Mouse (Mus musculus) midbrain, embryonic 13.5 days (tissue): Measurements from ENCODE around the gene Gas7. TPM values are rescaled to one million over a fixed set of nuclear protein-coding genes. Genes with fewer than 3 reads are reported as not detected.

ENCODE experiments used
- ATAC-seq: fragments of 200-750 bp; cut with Nextera tagmentation; 2 replicates; pipeline ENCODE4 v1.8.0; 2017; ENCODE audit warnings: mild to moderate bottlenecking, moderate TSS enrichment, moderate library complexity
- H3K27ac ChIP-seq: fragments of 300-500 bp; sonication (generic); 2 replicates; pipeline ENCODE4 v1.5.1; 2015; ENCODE audit warnings: inconsistent platforms, mild to moderate bottlenecking, moderate library complexity
- H3K27me3 ChIP-seq: fragments of 300-500 bp; sonication (generic); 2 replicates; pipeline ENCODE4 v1.6.1; 2015; ENCODE audit warnings: mild to moderate bottlenecking, inconsistent platforms
- H3K36me3 ChIP-seq: fragments of 300-500 bp; sonication (generic); 2 replicates; pipeline ENCODE4 v1.6.1; 2015; ENCODE audit warnings: mild to moderate bottlenecking, inconsistent platforms
- H3K4me1 ChIP-seq: fragments of 300-500 bp; sonication (generic); replicated peaks from 2 replicates; pipeline ENCODE4 v1.6.1; 2015; ENCODE audit warnings: inconsistent platforms
- H3K4me2 ChIP-seq: fragments of 300-500 bp; sonication (generic); replicated peaks from 2 replicates; pipeline ENCODE4 v1.6.1; 2015; ENCODE audit warnings: moderate library complexity, mild to moderate bottlenecking, inconsistent platforms
- H3K4me3 ChIP-seq: fragments of 300-500 bp; sonication (generic); replicated peaks from 2 replicates; pipeline ENCODE4 v1.5.1; 2015; ENCODE audit warnings: mild to moderate bottlenecking, inconsistent platforms
- H3K9ac ChIP-seq: fragments of 300-500 bp; sonication (generic); replicated peaks from 2 replicates; pipeline ENCODE4 v1.6.1; 2015; ENCODE audit warnings: mild to moderate bottlenecking, inconsistent platforms
- H3K9me3 ChIP-seq: fragments of 300-500 bp; sonication (generic); 2 replicates; pipeline ENCODE4 v1.6.1; 2016; ENCODE audit warnings: mild to moderate bottlenecking, inconsistent platforms
- WGBS: fragments of 180-500 bp; shearing (Covaris S2); methylation state at CpG from one replicate; pipeline ENCODE4 v1.1.7; 2015; 5-methylcytosine and 5-hydroxymethylcytosine counted together
- polyA plus RNA-seq: library from polyadenylated mRNA; unstranded; fragments of >200 nt; fragmentation: Nextera tagmentation; extraction: Ambion mirVana; gene quantifications from 2 replicates; pipeline ENCODE4 v1.2.1, GENCODE M21; 2015

Gas7 gene
- polyA plus RNA-seq, 1 experiment from 2014 or later: 11.9 TPM

DNA sequence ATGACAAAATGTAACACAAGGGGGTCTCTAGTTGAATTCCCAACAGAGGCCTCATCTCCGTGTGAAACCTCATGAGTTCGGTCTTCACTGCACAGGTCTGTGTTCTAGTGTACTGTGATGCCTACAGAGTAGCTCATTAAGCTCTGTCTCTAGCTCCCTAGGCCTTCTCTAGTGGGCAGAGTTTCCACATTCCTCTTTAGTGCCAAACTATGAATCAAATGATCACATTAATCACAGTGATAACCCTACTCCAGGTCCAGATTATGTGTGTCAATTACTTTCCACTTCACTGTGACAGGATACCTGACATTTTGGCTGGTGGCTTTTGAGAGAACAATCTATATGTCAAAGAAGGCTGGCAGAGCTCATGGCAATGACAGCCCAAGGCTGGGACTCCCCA lies 44.9 kb downstream of the Gas7 start:
- H3K4me1 ChIP-seq: no peaks in the 10 kb centered on the region

GRCm38 (mm10) chr11:67501468-67502244 lies 46.4 kb downstream of the Gas7 start:
- 80% methylated on average over 7 of the region's 7 CpGs for WGBS
- Histone ChIP-seq H3K27ac (no peak overlapping the region), H3K9ac (no peak overlapping the region), H3K36me3 (no peaks in the 10 kb centered on the region), H3K27me3 (no peaks in the 10 kb centered on the region), H3K4me2 (no peak overlapping the region), H3K4me1 (no peaks in the 10 kb centered on the region), H3K4me3 (no peak overlapping the region), H3K9me3 (no peaks in the 10 kb centered on the region)
- ATAC-seq: no peak

More for the DNA sequence above, 44.9 kb downstream of the Gas7 start:
- Histone ChIP-seq H3K4me3 (no peak overlapping the region), H3K4me2 (no peak overlapping the region), H3K9me3 (no peaks in the 10 kb centered on the region), H3K36me3 (no peaks in the 10 kb centered on the region), H3K27me3 (no peaks in the 10 kb centered on the region), H3K9ac (no peak overlapping the region), H3K27ac (no peak overlapping the region)
- WGBS: 89% methylated on average over 2 of the region's 2 CpGs
- ATAC-seq: no peak

- no peak overlapping the region for H3K4me2 ChIP-seq
- no peaks in the 10 kb centered on the region for H3K4me1 ChIP-seq
- WGBS: 73% methylated on average over 1 of the region's 1 CpGs
- H3K4me3 ChIP-seq: no peak overlapping the region
- H3K9ac ChIP-seq: no peak overlapping the region
- no peaks in the 10 kb centered on the region for H3K27me3 ChIP-seq
- no peak overlapping the region for H3K27ac ChIP-seq
- no peak for ATAC-seq
- no peaks in the 10 kb centered on the region for H3K9me3 ChIP-seq
- H3K36me3 ChIP-seq: no peaks in the 10 kb centered on the region
These were observed 54.1 kb downstream of the Gas7 start for GRCm38 (mm10) chr11:67509219-67509876.

GRCm38 (mm10) chr11:67510831-67511230 lies 55.6 kb downstream of the Gas7 start:
- H3K27me3 ChIP-seq: no peaks in the 10 kb centered on the region
- no peak for ATAC-seq
- no peak overlapping the region for H3K4me2 ChIP-seq
- H3K9ac ChIP-seq: no peak overlapping the region
- H3K9me3 ChIP-seq: no peaks in the 10 kb centered on the region
- H3K4me1 ChIP-seq: no peaks in the 10 kb centered on the region
- WGBS: 89% methylated on average over 4 of the region's 4 CpGs
- H3K4me3 ChIP-seq: no peak overlapping the region
- no peaks in the 10 kb centered on the region for H3K36me3 ChIP-seq
- no peak overlapping the region for H3K27ac ChIP-seq

- no peaks in the 10 kb centered on the region for H3K9me3 ChIP-seq
- H3K4me1 ChIP-seq: no peaks in the 10 kb centered on the region
- no peak overlapping the region for H3K4me3 ChIP-seq
- H3K4me2 ChIP-seq: no peak overlapping the region
- no peaks in the 10 kb centered on the region for H3K27me3 ChIP-seq
- no peak overlapping the region for H3K27ac ChIP-seq
- H3K9ac ChIP-seq: no peak overlapping the region
- WGBS: 91% methylated on average over 4 of the region's 4 CpGs
- no peaks in the 10 kb centered on the region for H3K36me3 ChIP-seq
- ATAC-seq: no peak
These were observed 57.8 kb downstream of the Gas7 start for GRCm38 (mm10) chr11:67513001-67513400.

GRCm38 (mm10) chr11:67514401-67514800 lies 59.2 kb downstream of the Gas7 start:
- no peak overlapping the region for H3K9ac ChIP-seq
- H3K27ac ChIP-seq: no peak overlapping the region
- no peaks in the 10 kb centered on the region for H3K36me3 ChIP-seq
- WGBS: 88% methylated on average over 8 of the region's 8 CpGs
- H3K27me3 ChIP-seq: no peaks in the 10 kb centered on the region
- no peaks in the 10 kb centered on the region for H3K9me3 ChIP-seq
- H3K4me2 ChIP-seq: no peak overlapping the region
- no peak overlapping the region for H3K4me3 ChIP-seq
- no peak for ATAC-seq
- H3K4me1 ChIP-seq: no peaks in the 10 kb centered on the region

GRCm38 (mm10) chr11:67515020-67515911 lies 60.0 kb downstream of the Gas7 start:
- no peak overlapping the region for H3K4me3 ChIP-seq
- WGBS: 55% methylated on average over 5 of the region's 5 CpGs

GRCm38 (mm10) chr11:67515912-67516305 lies 60.7 kb downstream of the Gas7 start:
- H3K4me1 ChIP-seq: no peaks in the 10 kb centered on the region
- no peak overlapping the region for H3K9ac ChIP-seq
- no peaks in the 10 kb centered on the region for H3K36me3 ChIP-seq
- no peak overlapping the region for H3K4me3 ChIP-seq
- H3K27me3 ChIP-seq: no peaks in the 10 kb centered on the region
- H3K27ac ChIP-seq: no peak overlapping the region
- H3K4me2 ChIP-seq: no peak overlapping the region
- WGBS: 83% methylated on average over 3 of the region's 3 CpGs
- ATAC-seq: no peak
- no peaks in the 10 kb centered on the region for H3K9me3 ChIP-seq

More at GRCm38 (mm10) chr11:67515020-67515911, 60.0 kb downstream of the Gas7 start:
- Histone ChIP-seq H3K27me3 (no peaks in the 10 kb centered on the region), H3K36me3 (no peaks in the 10 kb centered on the region), H3K4me2 (no peak overlapping the region), H3K9me3 (no peaks in the 10 kb centered on the region), H3K9ac (no peak overlapping the region), H3K4me1 (no peaks in the 10 kb centered on the region), H3K27ac (no peak overlapping the region)
- no peak for ATAC-seq

- H3K4me1 ChIP-seq: no peaks in the 10 kb centered on the region
- no peaks in the 10 kb centered on the region for H3K9me3 ChIP-seq
- no peak overlapping the region for H3K4me3 ChIP-seq
- ATAC-seq: no peak
- no peak overlapping the region for H3K9ac ChIP-seq
- no peaks in the 10 kb centered on the region for H3K27me3 ChIP-seq
- no peak overlapping the region for H3K27ac ChIP-seq
- H3K4me2 ChIP-seq: no peak overlapping the region
- no peaks in the 10 kb centered on the region for H3K36me3 ChIP-seq
- 78% methylated on average over 2 of the region's 2 CpGs for WGBS
These were observed 62.5 kb downstream of the Gas7 start for GRCm38 (mm10) chr11:67517748-67518147.

- Histone ChIP-seq H3K36me3 (no peaks in the 10 kb centered on the region), H3K27ac (no peak overlapping the region), H3K27me3 (no peaks in the 10 kb centered on the region), H3K9ac (no peak overlapping the region), H3K4me1 (no peaks in the 10 kb centered on the region), H3K4me2 (no peak overlapping the region), H3K4me3 (no peak overlapping the region), H3K9me3 (no peaks in the 10 kb centered on the region)
- no peak for ATAC-seq
- WGBS: 89% methylated on average over 8 of the region's 8 CpGs
These were observed 63.7 kb downstream of the Gas7 start for GRCm38 (mm10) chr11:67518985-67519384.

GRCm38 (mm10) chr11:67522671-67523070 lies 67.4 kb downstream of the Gas7 start:
- Histone ChIP-seq H3K36me3 (no peaks in the 10 kb centered on the region), H3K4me3 (no peak overlapping the region), H3K4me1 (peaks cover 10% of the 10 kb centered on the region), H3K27ac (no peak overlapping the region), H3K27me3 (no peaks in the 10 kb centered on the region), H3K4me2 (no peak overlapping the region), H3K9ac (no peak overlapping the region), H3K9me3 (no peaks in the 10 kb centered on the region)
- WGBS: 84% methylated on average over 2 of the region's 2 CpGs
- ATAC-seq: no peak

DNA sequence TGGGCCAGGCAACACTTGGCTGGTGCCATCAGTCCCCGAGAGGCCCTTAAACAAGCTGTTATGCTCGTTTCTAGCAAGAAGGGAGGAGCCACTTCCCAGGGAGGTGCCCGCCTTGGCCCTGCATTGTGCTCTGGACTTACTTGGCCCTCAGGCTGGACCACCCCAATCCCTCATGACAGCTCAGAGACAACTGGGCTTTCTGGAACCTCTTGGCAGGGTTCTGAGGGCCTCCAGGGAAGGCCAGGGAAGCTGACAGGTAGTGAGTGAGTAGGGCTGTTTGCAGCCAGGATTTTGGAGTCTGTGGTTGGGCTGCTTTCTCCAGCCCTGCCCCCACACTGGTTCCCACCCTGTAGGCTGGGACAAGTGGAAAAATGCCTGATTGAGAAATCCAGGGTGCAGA lies 68.6 kb downstream of the Gas7 start:
- Histone ChIP-seq H3K9me3 (no peaks in the 10 kb centered on the region), H3K9ac (no peak overlapping the region), H3K36me3 (no peaks in the 10 kb centered on the region), H3K27me3 (no peaks in the 10 kb centered on the region), H3K4me2 (no peak overlapping the region), H3K4me1 (peaks cover 10% of the 10 kb centered on the region), H3K27ac (no peak overlapping the region), H3K4me3 (no peak overlapping the region)
- no peak for ATAC-seq
- WGBS: 30% methylated on average over 3 of the region's 3 CpGs
